Mouse (Mus musculus) liver, embryonic 14.5 days (tissue): ENCODE results near the gene Gkn2.

Source experiments
- CTCF ChIP-seq: IDR thresholded peaks from 2 replicates; pipeline ENCODE4 v1.5.1; 2016; ENCODE audit warnings: antibody characterized with exemption, low read depth, control low read depth
- EP300 ChIP-seq: IDR thresholded peaks from 2 replicates; pipeline ENCODE4 v1.6.1; 2016; ENCODE audit warnings: antibody characterized with exemption, low read depth

GRCm38 (mm10) chr6:87401456-87401855 lies 28.3 kb downstream of the Gkn2 start:
- TF ChIP-seq CTCF (no peak), EP300 (no peak)
